In genomic region chr7:45365742-45366651, GRCm38 (mm10) we compare ENCODE assay signal across 7 mouse cellular contexts. TPM values are rescaled to one million over a fixed set of nuclear protein-coding genes. Genes with fewer than 3 reads are reported as not detected.
DNase-seq lines count a peak whose midpoint lies in the region; ATAC-seq and TF ChIP-seq lines count a peak whose summit lies in the region.

No protein-coding gene starts in this region.

- WGBS in limb, embryonic 10.5 days = 3% methylated on average over 35 of the region's 35 CpGs
- 4% methylated on average over 34 of the region's 35 CpGs for WGBS in midbrain, postnatal 0 days

- TF ChIP-seq RAD21 in MEL (IDR thresholded peaks at IDR 0.05; ENCODE audit: low read depth, low read length) = no peak

- TF ChIP-seq CTCF in C2C12 (IDR thresholded peaks at IDR 0.05; ENCODE audit: control insufficient read depth, insufficient read depth, insufficient read length) (no peak), MEL (IDR thresholded peaks at IDR 0.05 in 2 of 3, conservative IDR thresholded peaks at IDR 0.05 in 1 of 3; ENCODE audit: control insufficient read depth in 1 of 3, insufficient read depth in 1 of 3, low read depth in 2 of 3, low read length in 3 of 3, poor library complexity in 1 of 3, severe bottlenecking in 1 of 3) (no peak)
- no peak for TF ChIP-seq CTCF in midbrain, postnatal 0 days (IDR thresholded peaks at IDR 0.05)

- H3K9ac ChIP-seq in MEL (ENCODE audit: control insufficient read depth, low read depth, low read length, poor library complexity, severe bottlenecking) = peak overlapping the region; percentile 74
- H3K9ac ChIP-seq in midbrain, postnatal 0 days (replicated peaks; ENCODE audit: low read length, poor library complexity, severe bottlenecking) = peak overlapping the region; percentile 95

- no peak for DNase-seq in MEL (ENCODE audit: low read depth, low spot score)
- DNase-seq in embryo, embryonic 11.5 days (ENCODE audit: low read depth, low spot score) = peak; percentile 19
- peak; percentile 68 to 78 for DNase-seq in heart, postnatal 10 days
- peak; percentile 73 for DNase-seq in limb, embryonic 10.5 days (ENCODE audit: low spot score)
- peak; percentile 23 for DNase-seq in midbrain, postnatal 0 days (ENCODE audit: low spot score)
- DNase-seq in c-Kit-positive CD71-positive TER-119-positive erythroid progenitor cells, embryonic 14.5 days (ENCODE audit: low spot score) = no peak

- H3K4me3 ChIP-seq in C2C12 (ENCODE audit: insufficient read depth, poor library complexity, severe bottlenecking) (peak overlapping the region; percentile 31), MEL (ENCODE audit: control insufficient read depth in 1 of 2, insufficient read depth in 1 of 2, low read depth in 2 of 2, low read length in 2 of 2) (peak overlapping the region; percentile 60 to 96)
- peak overlapping the region; percentile 68 for H3K4me3 ChIP-seq in limb, embryonic 10.5 days
- H3K4me3 ChIP-seq in midbrain, postnatal 0 days (ENCODE audit: low read depth, low read length) = peak overlapping the region; percentile 86

- H3K4me2 ChIP-seq in midbrain, postnatal 0 days (ENCODE audit: low read depth, low read length, poor library complexity, severe bottlenecking) = peak overlapping the region; percentile 80

- intact Hi-C loops in heart, postnatal 10 days (cut with DNase I) = no loop called here

- TF ChIP-seq EP300 in MEL (IDR thresholded peaks at IDR 0.05; ENCODE audit: low read depth in 1 of 2, low read length in 2 of 2) = no peak

- H3K27ac ChIP-seq in MEL (ENCODE audit: control insufficient read depth, low read depth, low read length) = no peak overlapping the region
- H3K27ac ChIP-seq in limb, embryonic 10.5 days = peak overlapping the region; percentile 68
- H3K27ac ChIP-seq in midbrain, postnatal 0 days (ENCODE audit: low read depth, low read length) = peak overlapping the region; percentile 77

- H3K27me3 ChIP-seq in C2C12 (ENCODE audit: control insufficient read depth, insufficient read depth, insufficient read length) (no peaks in the 10 kb centered on the region), MEL (ENCODE audit: control insufficient read depth in 1 of 2, insufficient read depth in 2 of 2, low read length in 2 of 2) (no peaks in the 10 kb centered on the region)
- H3K27me3 ChIP-seq in limb, embryonic 10.5 days (ENCODE audit: low read depth, poor library complexity, severe bottlenecking) = peaks cover 86% of the 10 kb centered on the region
- H3K27me3 ChIP-seq in midbrain, postnatal 0 days (ENCODE audit: insufficient read depth, low read length) = no peaks in the 10 kb centered on the region

- peak overlapping the region; percentile 42 for H3ac ChIP-seq in C2C12 (ENCODE audit: control insufficient read depth, insufficient read length, low read depth)

- H3K4me1 ChIP-seq in MEL (ENCODE audit: control insufficient read depth in 1 of 2, insufficient read depth in 2 of 2, low read length in 2 of 2) = peaks cover 6 to 31% of the 10 kb centered on the region in 2 experiments
- peaks cover 55% of the 10 kb centered on the region for H3K4me1 ChIP-seq in limb, embryonic 10.5 days
- H3K4me1 ChIP-seq in midbrain, postnatal 0 days (ENCODE audit: insufficient read depth, low read length) = peaks cover 36% of the 10 kb centered on the region; the same call in 1 of the 2 replicates

- no peaks in the 10 kb centered on the region for H3K36me3 ChIP-seq in C2C12 (ENCODE audit: control insufficient read depth, insufficient read depth)
- peaks cover 0 to 13% of the 10 kb centered on the region in 2 experiments; a peak in 2 of 4 replicates for H3K36me3 ChIP-seq in MEL (ENCODE audit: control insufficient read depth in 1 of 2, insufficient read depth in 2 of 2, low read length in 2 of 2)
- H3K36me3 ChIP-seq in limb, embryonic 10.5 days = no peaks in the 10 kb centered on the region
- H3K36me3 ChIP-seq in midbrain, postnatal 0 days (ENCODE audit: insufficient read depth, low read length) = no peaks in the 10 kb centered on the region

- no peak for TF ChIP-seq POLR2A in MEL (IDR thresholded peaks at IDR 0.05; ENCODE audit: control insufficient read depth in 1 of 2, insufficient read depth in 1 of 2, low read depth in 1 of 2, low read length in 2 of 2, poor library complexity in 1 of 2)

- no peak for ATAC-seq in midbrain, postnatal 0 days (ENCODE audit: low FRiP score)

- no peaks in the 10 kb centered on the region for H3K79me3 ChIP-seq in C2C12 (ENCODE audit: low read depth)

- H3K79me2 ChIP-seq in C2C12 (ENCODE audit: control insufficient read depth, insufficient read depth) (no peaks in the 10 kb centered on the region), MEL (ENCODE audit: control insufficient read depth, insufficient read depth, low read length, poor library complexity) (no peaks in the 10 kb centered on the region; the same call in 1 of the 2 replicates)

- no peaks in the 10 kb centered on the region for H3K9me3 ChIP-seq in MEL (replicated peaks; ENCODE audit: insufficient read depth, low read length)
- no peaks in the 10 kb centered on the region for H3K9me3 ChIP-seq in limb, embryonic 10.5 days (replicated peaks)
- H3K9me3 ChIP-seq in midbrain, postnatal 0 days (ENCODE audit: low read length) = no peaks in the 10 kb centered on the region

TF ChIP-seq in C2C12, 6 proteins besides CTCF, POLR2A, EP300 and RAD21:
- TF ChIP-seq MAX (IDR thresholded peaks at IDR 0.05) (no peak), FOSL1 (IDR thresholded peaks at IDR 0.05; ENCODE audit: insufficient read depth, low read length, poor library complexity, severe bottlenecking) (no peak), USF1 (IDR thresholded peaks at IDR 0.05; ENCODE audit: low read depth) (no peak), MYOD1 (IDR thresholded peaks at IDR 0.05; ENCODE audit: control insufficient read depth, insufficient read length, low read depth) (no peak), MYOG (IDR thresholded peaks at IDR 0.05; ENCODE audit: control insufficient read depth, extremely low read depth, insufficient read length) (no peak), CEBPB (IDR thresholded peaks at IDR 0.05; ENCODE audit: low read depth) (no peak)

TF ChIP-seq in MEL, 35 proteins besides CTCF, POLR2A, EP300 and RAD21 (continues in another document):
- TF ChIP-seq MEF2A (IDR thresholded peaks at IDR 0.05; ENCODE audit: extremely low read depth, insufficient replicate concordance, low read depth, low read length, poor library complexity, severe bottlenecking) (no peak), POLR2AphosphoS2 (IDR thresholded peaks at IDR 0.05; ENCODE audit: low read length) (no peak), MAZ (IDR thresholded peaks at IDR 0.05; ENCODE audit: low read depth, low read length) (no peak), ETS1 (IDR thresholded peaks at IDR 0.05; ENCODE audit: low read depth, low read length) (no peak), GATA1 (IDR thresholded peaks at IDR 0.05; ENCODE audit: low read depth, low read length) (no peak), NELFE (IDR thresholded peaks at IDR 0.05; ENCODE audit: low read depth, low read length) (no peak)

RNA-seq across cellular contexts. Expression of gene Ppfia3, which starts 0.8 kb away (rescaled TPM):
- polyA plus RNA-seq in C2C12 (2012; fragmentation: generic; extraction: Trizol) (4.8 TPM), MEL (2012; ENCODE audit: insufficient read depth in 1 of 2, insufficient read length in 2 of 2, low read depth in 1 of 2, low replicate concordance in 2 of 2, missing spikeins in 1 of 2) (1 to 10 TPM in 1 of 2 experiments, not detected in 1; 5.9 TPM)
- 3.0 and 3.4 TPM in 2 replicates for total RNA-seq in MEL (2012; rRNA removed)
- total RNA-seq in heart, postnatal 10 days (2021) = under 1 TPM; 0.22 to 0.31 TPM
- polyA plus RNA-seq in limb, embryonic 10.5 days (2016; fragmentation: Nextera tagmentation; extraction: Ambion mirVana) = 2.4 and 5.3 TPM in 2 replicates
- 87.4 and 104 TPM in 2 replicates for total RNA-seq in midbrain, postnatal 0 days (2014; rRNA removed)
- 28.9 and 31.6 TPM in 2 replicates for polyA plus RNA-seq in midbrain, postnatal 0 days (2015; fragmentation: Nextera tagmentation; extraction: Ambion mirVana)

RNA-seq across cellular contexts. Expression of gene Lin7b, which starts 4.4 kb away (rescaled TPM):
- 0.94 TPM for polyA plus RNA-seq in C2C12 (2012; fragmentation: generic; extraction: Trizol)
- 1.3 and 1.4 TPM in 2 replicates for total RNA-seq in MEL (2012; rRNA removed)
- polyA plus RNA-seq in MEL (2012; ENCODE audit: insufficient read depth in 1 of 2, insufficient read length in 2 of 2, low read depth in 1 of 2, low replicate concordance in 2 of 2, missing spikeins in 1 of 2) = 1 to 10 TPM in 1 of 2 experiments, not detected in 1; 3.8 TPM
- 1 to 10 TPM in 1 of 2 experiments, under 1 TPM in 1; 0.97 to 1.1 TPM for total RNA-seq in heart, postnatal 10 days (2021)
- 0.40 and 0.64 TPM in 2 replicates for polyA plus RNA-seq in limb, embryonic 10.5 days (2016; fragmentation: Nextera tagmentation; extraction: Ambion mirVana)
- total RNA-seq in midbrain, postnatal 0 days (2014; rRNA removed) = 68.6 and 96.6 TPM in 2 replicates
- 59.9 and 70.3 TPM in 2 replicates for polyA plus RNA-seq in midbrain, postnatal 0 days (2015; fragmentation: Nextera tagmentation; extraction: Ambion mirVana)

RNA-seq across cellular contexts. Expression of gene Snrnp70, which starts 29.5 kb away (rescaled TPM):
- polyA plus RNA-seq in C2C12 (2012; fragmentation: generic; extraction: Trizol) (321 TPM), MEL (2012; ENCODE audit: insufficient read depth in 1 of 2, insufficient read length in 2 of 2, low read depth in 1 of 2, low replicate concordance in 2 of 2, missing spikeins in 1 of 2) (1,000 to 10,000 TPM in 1 of 2 experiments, 100 to 1,000 TPM in 1; 588 to 1,478 TPM)
- 260 and 272 TPM in 2 replicates for total RNA-seq in MEL (2012; rRNA removed)
- 100 to 1,000 TPM; 146 to 161 TPM for total RNA-seq in heart, postnatal 10 days (2021)
- 305 and 308 TPM in 2 replicates for polyA plus RNA-seq in limb, embryonic 10.5 days (2016; fragmentation: Nextera tagmentation; extraction: Ambion mirVana)
- total RNA-seq in midbrain, postnatal 0 days (2014; rRNA removed) = 249 and 258 TPM in 2 replicates
- polyA plus RNA-seq in midbrain, postnatal 0 days (2015; fragmentation: Nextera tagmentation; extraction: Ambion mirVana) = 108 and 131 TPM in 2 replicates

RNA-seq across cellular contexts. Expression of gene Hrc, which starts 30.9 kb away (rescaled TPM):
- polyA plus RNA-seq in C2C12 (2012; fragmentation: generic; extraction: Trizol) = 0.51 TPM
- not detected in 2 replicates for total RNA-seq in MEL (2012; rRNA removed)
- under 1 TPM in 1 of 2 experiments, not detected in 1; 0.22 TPM for polyA plus RNA-seq in MEL (2012; ENCODE audit: insufficient read depth in 1 of 2, insufficient read length in 2 of 2, low read depth in 1 of 2, low replicate concordance in 2 of 2, missing spikeins in 1 of 2)
- total RNA-seq in heart, postnatal 10 days (2021) = 100 to 1,000 TPM; 320 to 351 TPM
- polyA plus RNA-seq in limb, embryonic 10.5 days (2016; fragmentation: Nextera tagmentation; extraction: Ambion mirVana) = 0.24 and 0.39 TPM in 2 replicates
- 0.33 TPM in 1 of 2 replicates, not detected in the other for total RNA-seq in midbrain, postnatal 0 days (2014; rRNA removed)
- polyA plus RNA-seq in midbrain, postnatal 0 days (2015; fragmentation: Nextera tagmentation; extraction: Ambion mirVana) = 0.26 and 0.49 TPM in 2 replicates

RNA-seq across cellular contexts. Expression of gene Trpm4, which starts 32.4 kb away (rescaled TPM):
- polyA plus RNA-seq in C2C12 (2012; fragmentation: generic; extraction: Trizol) (10.6 TPM), MEL (2012; ENCODE audit: insufficient read depth in 1 of 2, insufficient read length in 2 of 2, low read depth in 1 of 2, low replicate concordance in 2 of 2, missing spikeins in 1 of 2) (1 to 10 TPM in 1 of 2 experiments, not detected in 1; 6.9 TPM)
- 4.5 and 4.8 TPM in 2 replicates for total RNA-seq in MEL (2012; rRNA removed)
- total RNA-seq in heart, postnatal 10 days (2021) = 10 to 100 TPM; 21.0 to 26.1 TPM
- polyA plus RNA-seq in limb, embryonic 10.5 days (2016; fragmentation: Nextera tagmentation; extraction: Ambion mirVana) = 5.2 and 8.4 TPM in 2 replicates
- 22.6 and 35.4 TPM in 2 replicates for total RNA-seq in midbrain, postnatal 0 days (2014; rRNA removed)
- polyA plus RNA-seq in midbrain, postnatal 0 days (2015; fragmentation: Nextera tagmentation; extraction: Ambion mirVana) = 10.4 and 10.7 TPM in 2 replicates

Comparison
In these comparisons a context has a peak if more than half of its experiments do, and no peak if none do; other contexts are left out.
1. H3K4me3 ChIP-seq: peak in every context shown above with its lines; median percentile 86 in midbrain, postnatal 0 days; 78 in MEL; 68 in limb, embryonic 10.5 days; 31 in C2C12.
2. DNase-seq: peak in embryo, embryonic 11.5 days (single experiment), heart, postnatal 10 days (2 of 2), limb, embryonic 10.5 days (single experiment) and midbrain, postnatal 0 days (single experiment); none in MEL (single experiment) and c-Kit-positive CD71-positive TER-119-positive erythroid progenitor cells, embryonic 14.5 days (single experiment).
3. RNA of gene Lin7b, which starts 4.4 kb away (polyA plus RNA-seq): 59.9 to 70.3 TPM in midbrain, postnatal 0 days; 3.8 TPM in MEL, 0.94 TPM in C2C12 (single experiment) and 0.40 to 0.64 TPM in limb, embryonic 10.5 days; every median in the first group is over 10 times any median in the second.